Mouse (Mus musculus) hindbrain, embryonic 14.5 days (tissue): ENCODE measurements around the gene Rsrp1. TPM values are rescaled to one million over a fixed set of nuclear protein-coding genes. Genes with fewer than 3 reads are reported as not detected.

Experiments used
- ATAC-seq: fragments of 200-750 bp; cut with Nextera tagmentation; 2 replicates; pipeline ENCODE4 v1.8.0; 2017; ENCODE audit warnings: moderate number of reproducible peaks, mild to moderate bottlenecking, moderate TSS enrichment, moderate library complexity; ENCODE audit not compliant: low FRiP score
- DNase-seq: peaks from one replicate; pipeline ENCODE4 v3.0.0-alpha.2; 2015; ENCODE audit warnings: low spot score
- H3K27ac ChIP-seq: fragments of 300-500 bp; sonication (generic); 2 replicates; pipeline ENCODE4 v1.5.1; 2014; ENCODE audit warnings: mild to moderate bottlenecking, moderate library complexity
- H3K27me3 ChIP-seq: fragments of 300-500 bp; sonication (generic); 2 replicates; pipeline ENCODE4 v1.6.1; 2014; ENCODE audit warnings: mild to moderate bottlenecking, low read length, mixed read lengths; ENCODE audit not compliant: control insufficient read depth, insufficient read depth
- H3K36me3 ChIP-seq: fragments of 300-500 bp; sonication (generic); replicated peaks from 2 replicates; pipeline ENCODE4 v1.6.1; 2014; ENCODE audit not compliant: control insufficient read depth, insufficient read depth
- H3K4me1 ChIP-seq: fragments of 300-500 bp; sonication (generic); replicated peaks from 2 replicates; pipeline ENCODE4 v1.6.1; 2014; ENCODE audit warnings: antibody characterized with exemption, low read length, mixed read lengths; ENCODE audit not compliant: control insufficient read depth, insufficient read depth
- H3K4me2 ChIP-seq: fragments of 300-500 bp; sonication (generic); replicated peaks from 2 replicates; pipeline ENCODE4 v1.6.1; 2014; ENCODE audit warnings: mild to moderate bottlenecking, moderate library complexity
- H3K4me3 ChIP-seq: fragments of 300-500 bp; sonication (generic); replicated peaks from 2 replicates; pipeline ENCODE4 v1.5.1; 2014; ENCODE audit warnings: mild to moderate bottlenecking, low read length
- H3K9ac ChIP-seq: fragments of 300-500 bp; sonication (generic); 2 replicates; pipeline ENCODE4 v1.6.1; 2014
- H3K9me3 ChIP-seq: fragments of 300-500 bp; sonication (generic); 2 replicates; pipeline ENCODE4 v1.6.1; 2016; ENCODE audit warnings: low read length; ENCODE audit not compliant: control insufficient read depth
- WGBS: fragments of 180-500 bp; shearing (Covaris S2); extraction: QIAGEN DNeasy Blood & Tissue Kit; methylation state at CpG from one replicate; pipeline ENCODE4 v1.1.7; 2014; 5-methylcytosine and 5-hydroxymethylcytosine counted together
- polyA plus RNA-seq: library from polyadenylated mRNA; unstranded; fragments of >200 nt; fragmentation: Nextera tagmentation; extraction: Ambion mirVana; gene quantifications from 2 replicates; pipeline ENCODE4 v1.2.1, GENCODE M21; 2014

The Rsrp1 gene
- polyA plus RNA-seq, 1 experiment from 2014 or later, result 405 TPM

GRCm38 (mm10) chr4:134975929-134976308 is 52.5 kb downstream of the Rsrp1 start:
- WGBS, result 91% methylated on average over 4 of the region's 4 CpGs

More at GRCm38 (mm10) chr4:134975929-134976308, 52.5 kb downstream of the Rsrp1 start:
- Histone ChIP-seq H3K9me3 (0 out of 2 replicates have a peak, but pooled peaks cover 3% of the 10 kb centered on the region), H3K9ac (no peak overlapping the region), H3K4me2 (no peak overlapping the region), H3K4me1 (no peaks in the 10 kb centered on the region), H3K27me3 (no peaks in the 10 kb centered on the region), H3K36me3 (no peaks in the 10 kb centered on the region), H3K4me3 (no peak overlapping the region), H3K27ac (no peak overlapping the region)
- no peak for DNase-seq
- ATAC-seq, result no peak

Other genes starting within 250 kb of the Rsrp1 start
- gene Man1c1, start 219.3 kb upstream of the Rsrp1 start, polyA plus RNA-seq, result 7.1 and 7.2 TPM in 2 replicates
- 2.3 and 2.7 TPM in 2 replicates for gene Ldlrap1, start 155.6 kb upstream of the Rsrp1 start, polyA plus RNA-seq
- gene Maco1, start 70.2 kb upstream of the Rsrp1 start, polyA plus RNA-seq, result 83.2 and 93.2 TPM in 2 replicates
- gene Rhd, start 59.1 kb upstream of the Rsrp1 start, polyA plus RNA-seq, result 0.75 and 1.4 TPM in 2 replicates
- 197 and 203 TPM in 2 replicates for gene Tmem50a, start 8.6 kb upstream of the Rsrp1 start, polyA plus RNA-seq
- 47.7 and 50.2 TPM in 2 replicates for gene Syf2, start 7.3 kb downstream of the Rsrp1 start, polyA plus RNA-seq
- gene Runx3, start 197.1 kb downstream of the Rsrp1 start, polyA plus RNA-seq, result not detected in 2 replicates